Mouse (Mus musculus): Measurements from ENCODE around the gene Bhlhe41.

Gene Bhlhe41

GRCm38 (mm10) chr6:145865289-145865885, at the start of gene Bhlhe41:
Gene Bhlhe41, minus strand, starts transcription at chr6:145865558.
- DNase-seq (ENCODE audit: low read depth) = no peak

- DNase-seq (ENCODE audit: low read depth) = no peak
Measured at GRCm38 (mm10) chr6:145912232-145912631, 46.9 kb upstream of the Bhlhe41 start.

GRCm38 (mm10) chr6:145910469-145911426, 45.4 kb upstream of the Bhlhe41 start:
- DNase-seq (ENCODE audit: low read depth) = no peak

- DNase-seq (ENCODE audit: low read depth) = no peak
Measured at GRCm38 (mm10) chr6:145909943-145910342, 44.6 kb upstream of the Bhlhe41 start.

GRCm38 (mm10) chr6:145906096-145906890, 40.9 kb upstream of the Bhlhe41 start:
- DNase-seq (ENCODE audit: low read depth) = no peak

- no peak for DNase-seq (ENCODE audit: low read depth)
Measured at GRCm38 (mm10) chr6:145904616-145905015, 39.3 kb upstream of the Bhlhe41 start.

- DNase-seq (ENCODE audit: low read depth) = no peak
Measured at GRCm38 (mm10) chr6:145904169-145904568, 38.8 kb upstream of the Bhlhe41 start.

GRCm38 (mm10) chr6:145894669-145895342, 29.4 kb upstream of the Bhlhe41 start:
- no peak for DNase-seq (ENCODE audit: low read depth)

GRCm38 (mm10) chr6:145893366-145894021, 28.1 kb upstream of the Bhlhe41 start:
- no peak for DNase-seq (ENCODE audit: low read depth)

GRCm38 (mm10) chr6:145892381-145893265, 27.3 kb upstream of the Bhlhe41 start:
- no peak for DNase-seq (ENCODE audit: low read depth)

GRCm38 (mm10) chr6:145891951-145892350, 26.6 kb upstream of the Bhlhe41 start:
- DNase-seq (ENCODE audit: low read depth) = no peak

- no peak for DNase-seq (ENCODE audit: low read depth)
Measured at GRCm38 (mm10) chr6:145887719-145888118, 22.4 kb upstream of the Bhlhe41 start.

- no peak for DNase-seq (ENCODE audit: low read depth)
Measured at GRCm38 (mm10) chr6:145886277-145886676, 20.9 kb upstream of the Bhlhe41 start.

- no peak for DNase-seq (ENCODE audit: low read depth)
Measured at GRCm38 (mm10) chr6:145885069-145885468, 19.7 kb upstream of the Bhlhe41 start.

GRCm38 (mm10) chr6:145883668-145884067, 18.3 kb upstream of the Bhlhe41 start:
- DNase-seq (ENCODE audit: low read depth) = no peak

GRCm38 (mm10) chr6:145883010-145883409, 17.7 kb upstream of the Bhlhe41 start:
- no peak for DNase-seq (ENCODE audit: low read depth)

GRCm38 (mm10) chr6:145880609-145881008, 15.3 kb upstream of the Bhlhe41 start:
- no peak for DNase-seq (ENCODE audit: low read depth)

- no peak for DNase-seq (ENCODE audit: low read depth)
Measured at GRCm38 (mm10) chr6:145876986-145877735, 11.8 kb upstream of the Bhlhe41 start.

GRCm38 (mm10) chr6:145873354-145873753, 8.0 kb upstream of the Bhlhe41 start:
- DNase-seq (ENCODE audit: low read depth) = no peak

- DNase-seq (ENCODE audit: low read depth) = no peak
Measured at GRCm38 (mm10) chr6:145872010-145872409, 6.7 kb upstream of the Bhlhe41 start.

All from c-Kit-positive CD71-positive TER-119-negative erythroid progenitor cells, embryonic 14.5 days (primary cell).